Mouse (Mus musculus): ENCODE results near the gene Rps2. TPM values are rescaled to one million over a fixed set of nuclear protein-coding genes. Genes with fewer than 3 reads are reported as not detected.

Gene Rps2
- polyA plus RNA-seq, 1 experiment from 2014 or later, result 1,299 TPM

DNA sequence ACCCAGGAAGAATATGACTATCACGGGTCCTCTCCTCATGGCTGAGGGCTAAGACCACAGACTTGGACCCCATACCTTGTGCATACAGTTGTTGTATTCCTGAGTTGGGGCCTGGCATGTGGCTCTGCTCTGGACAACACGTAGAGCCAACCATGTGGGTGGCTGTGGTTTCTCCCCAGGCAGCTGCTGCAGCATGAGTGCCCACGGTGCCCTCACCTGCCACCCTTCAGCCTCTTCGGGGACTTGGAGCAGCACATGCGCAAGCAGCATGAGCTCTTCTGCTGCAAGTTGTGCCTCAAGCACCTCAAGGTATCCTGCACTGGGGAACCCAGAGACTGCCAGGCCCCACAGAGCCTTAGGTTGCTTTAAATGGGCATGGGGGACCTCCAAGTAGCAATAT is 41.0 kb upstream of the Rps2 start:
- H3K4me2 ChIP-seq (replicated peaks; ENCODE audit: low read depth, low read length), result no peak overlapping the region
- H3K4me3 ChIP-seq (ENCODE audit: low read depth, low read length), result no peak overlapping the region
- no peak for ATAC-seq (ENCODE audit: low FRiP score)
- WGBS, result 94% methylated on average over 5 of the region's 5 CpGs
- peaks cover 14% of the 10 kb centered on the region for H3K36me3 ChIP-seq (ENCODE audit: control insufficient read depth, insufficient read depth, low read length)
- no peak overlapping the region for H3K27ac ChIP-seq (ENCODE audit: low read depth, low read length)
- no peak for DNase-seq (ENCODE audit: low spot score)
- H3K27me3 ChIP-seq (ENCODE audit: control insufficient read depth, insufficient read depth, low read length), result no peaks in the 10 kb centered on the region
- no peak overlapping the region for H3K9ac ChIP-seq (ENCODE audit: low read depth, low read length)
- no peaks in the 10 kb centered on the region; the same call in 1 of the 2 replicates for H3K4me1 ChIP-seq (replicated peaks; ENCODE audit: control insufficient read depth, insufficient read depth, low read length)
- no peaks in the 10 kb centered on the region for H3K9me3 ChIP-seq (ENCODE audit: control insufficient read depth, low read length)

GRCm38 (mm10) chr17:24677500-24678080 is 40.3 kb upstream of the Rps2 start:
- no peak overlapping the region for H3K27ac ChIP-seq (ENCODE audit: low read depth, low read length)

DNA sequence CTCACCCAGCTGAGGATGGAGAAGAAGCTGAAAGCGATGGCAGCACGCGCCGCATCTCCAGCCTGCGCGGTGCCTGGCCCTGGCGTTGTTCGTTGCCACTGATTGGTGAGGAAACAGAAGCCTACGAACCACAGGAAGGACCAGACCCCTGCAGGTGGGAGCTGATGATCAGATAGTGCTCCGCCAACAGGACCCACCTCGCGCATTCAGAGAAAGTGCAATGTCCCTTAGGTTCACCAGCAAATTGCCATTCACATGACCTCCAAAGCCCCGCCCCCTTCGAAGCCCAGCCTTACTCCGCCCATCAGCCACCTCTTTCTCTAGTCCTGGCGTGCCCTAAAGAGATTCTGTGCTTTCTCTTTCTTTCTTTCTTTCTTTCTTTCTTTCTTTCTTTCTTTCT is 31.4 kb upstream of the Rps2 start:
- DNase-seq (ENCODE audit: low spot score) (peak; percentile 68), ATAC-seq (ENCODE audit: low FRiP score) (no peak)
- WGBS, result 26% methylated on average over 16 of the region's 16 CpGs
- Histone ChIP-seq H3K9me3 (ENCODE audit: control insufficient read depth, low read length) (no peaks in the 10 kb centered on the region), H3K36me3 (ENCODE audit: control insufficient read depth, insufficient read depth, low read length) (no peaks in the 10 kb centered on the region), H3K4me3 (ENCODE audit: low read depth, low read length) (no peak overlapping the region), H3K4me2 (replicated peaks; ENCODE audit: low read depth, low read length) (0 out of 2 replicates have a peak overlapping the region, but pooled peaks have one; percentile 5), H3K27me3 (ENCODE audit: control insufficient read depth, insufficient read depth, low read length) (peaks cover 36% of the 10 kb centered on the region), H3K27ac (ENCODE audit: low read depth, low read length) (no peak overlapping the region), H3K4me1 (replicated peaks; ENCODE audit: control insufficient read depth, insufficient read depth, low read length) (peaks cover 8% of the 10 kb centered on the region; the same call in 1 of the 2 replicates), H3K9ac (ENCODE audit: low read depth, low read length) (no peak overlapping the region)

More at GRCm38 (mm10) chr17:24677500-24678080, 40.3 kb upstream of the Rps2 start:
- no peak for DNase-seq (ENCODE audit: low spot score)
- H3K9me3 ChIP-seq (ENCODE audit: control insufficient read depth, low read length), result no peaks in the 10 kb centered on the region
- H3K27me3 ChIP-seq (ENCODE audit: control insufficient read depth, insufficient read depth, low read length), result no peaks in the 10 kb centered on the region
- ATAC-seq (ENCODE audit: low FRiP score), result no peak
- no peaks in the 10 kb centered on the region for H3K4me1 ChIP-seq (replicated peaks; ENCODE audit: control insufficient read depth, insufficient read depth, low read length)
- H3K36me3 ChIP-seq (ENCODE audit: control insufficient read depth, insufficient read depth, low read length), result peaks cover 14% of the 10 kb centered on the region
- H3K4me2 ChIP-seq (replicated peaks; ENCODE audit: low read depth, low read length), result no peak overlapping the region
- no peak overlapping the region for H3K4me3 ChIP-seq (ENCODE audit: low read depth, low read length)
- 95% methylated on average over 24 of the region's 24 CpGs for WGBS
- H3K9ac ChIP-seq (ENCODE audit: low read depth, low read length), result no peak overlapping the region

DNA sequence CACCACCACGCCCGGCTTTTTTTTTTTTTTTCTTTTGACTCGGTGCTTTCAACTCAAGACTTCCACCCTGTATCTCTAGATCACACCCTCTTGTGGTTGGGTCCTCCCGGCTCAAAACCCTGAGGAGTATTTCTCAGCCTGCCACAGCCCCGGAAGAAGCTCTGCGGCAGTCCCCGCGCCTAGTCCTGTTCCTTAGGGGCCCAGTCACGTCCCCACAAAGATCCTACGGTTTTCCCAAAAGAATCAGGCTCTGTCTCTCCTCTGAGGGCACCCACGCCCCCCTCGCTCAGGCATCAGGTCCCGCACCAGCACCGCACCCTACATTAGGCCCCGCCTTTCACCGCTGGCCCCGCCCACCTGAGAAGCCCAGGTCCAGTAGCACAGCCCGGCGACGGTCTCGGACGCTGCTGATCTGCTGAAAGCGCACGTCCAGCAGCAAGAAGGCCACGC is 30.7 kb upstream of the Rps2 start:
- H3K4me2 ChIP-seq (replicated peaks; ENCODE audit: low read depth, low read length), result peak overlapping the region; percentile 36
- peak; percentile 62 for DNase-seq (ENCODE audit: low spot score)
- peaks cover 36% of the 10 kb centered on the region for H3K27me3 ChIP-seq (ENCODE audit: control insufficient read depth, insufficient read depth, low read length)

GRCm38 (mm10) chr17:24687599-24687998 is 30.3 kb upstream of the Rps2 start:
- Histone ChIP-seq H3K4me1 (replicated peaks; ENCODE audit: control insufficient read depth, insufficient read depth, low read length) (peaks cover 8% of the 10 kb centered on the region; the same call in 1 of the 2 replicates), H3K27me3 (ENCODE audit: control insufficient read depth, insufficient read depth, low read length) (peaks cover 36% of the 10 kb centered on the region), H3K36me3 (ENCODE audit: control insufficient read depth, insufficient read depth, low read length) (no peaks in the 10 kb centered on the region), H3K4me2 (replicated peaks; ENCODE audit: low read depth, low read length) (peak overlapping the region; percentile 36), H3K9ac (ENCODE audit: low read depth, low read length) (0 out of 2 replicates have a peak overlapping the region, but pooled peaks have one; percentile 23), H3K4me3 (ENCODE audit: low read depth, low read length) (peak overlapping the region; percentile 27), H3K27ac (ENCODE audit: low read depth, low read length) (no peak overlapping the region), H3K9me3 (ENCODE audit: control insufficient read depth, low read length) (no peaks in the 10 kb centered on the region)
- ATAC-seq (ENCODE audit: low FRiP score), result no peak
- DNase-seq (ENCODE audit: low spot score), result no peak
- 20% methylated on average over 23 of the region's 23 CpGs for WGBS

More for the DNA sequence above, 30.7 kb upstream of the Rps2 start:
- no peak overlapping the region for H3K27ac ChIP-seq (ENCODE audit: low read depth, low read length)
- 2% methylated on average over 25 of the region's 25 CpGs for WGBS
- peak overlapping the region; percentile 27 for H3K4me3 ChIP-seq (ENCODE audit: low read depth, low read length)
- peak; percentile 37; the same call in 1 of the 2 replicates for ATAC-seq (ENCODE audit: low FRiP score)
- no peaks in the 10 kb centered on the region for H3K36me3 ChIP-seq (ENCODE audit: control insufficient read depth, insufficient read depth, low read length)
- H3K9ac ChIP-seq (ENCODE audit: low read depth, low read length), result 0 out of 2 replicates have a peak overlapping the region, but pooled peaks have one; percentile 23
- H3K4me1 ChIP-seq (replicated peaks; ENCODE audit: control insufficient read depth, insufficient read depth, low read length), result peaks cover 8% of the 10 kb centered on the region; the same call in 1 of the 2 replicates
- H3K9me3 ChIP-seq (ENCODE audit: control insufficient read depth, low read length), result no peaks in the 10 kb centered on the region

DNA sequence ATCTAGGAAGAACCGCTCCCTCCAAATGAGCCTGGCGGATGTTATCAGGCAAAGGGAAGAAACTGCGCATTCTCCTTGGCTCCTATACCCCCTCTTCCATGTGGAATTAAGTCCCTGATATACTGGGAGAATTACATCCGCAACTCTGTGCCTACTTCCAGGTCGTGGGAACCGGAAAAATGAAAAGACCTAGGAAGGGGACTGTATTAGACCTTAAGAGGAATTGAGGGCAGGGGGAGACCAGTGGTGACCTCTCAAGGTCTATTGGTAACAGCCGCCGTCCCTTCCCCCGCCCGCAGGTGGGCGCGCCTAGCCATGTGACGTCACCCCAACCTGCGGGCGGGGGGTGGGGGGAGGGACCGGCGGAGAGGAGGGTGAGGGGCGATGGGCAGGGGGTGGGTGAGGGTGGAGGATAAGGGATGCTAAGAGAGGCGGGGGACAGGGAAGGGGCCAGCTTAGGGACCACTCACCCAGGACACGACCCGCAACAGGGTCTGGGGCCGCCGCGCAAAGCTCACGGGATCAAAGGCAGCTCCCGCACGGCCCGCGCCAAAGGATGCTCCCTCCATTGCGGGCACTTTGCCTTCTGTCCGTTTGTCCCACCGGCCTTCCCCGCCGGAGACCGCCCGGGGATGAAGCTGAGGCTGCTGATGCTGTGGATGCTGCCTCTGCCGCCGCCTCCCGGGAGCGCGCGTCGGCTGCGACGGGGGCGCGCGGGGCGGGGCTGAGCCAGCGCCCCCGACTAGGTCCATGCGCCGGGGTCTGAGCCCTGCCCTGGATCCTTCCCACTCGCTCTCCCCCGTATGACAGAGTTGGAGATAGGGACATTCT is 28.4 kb upstream of the Rps2 start, which contains the start of gene Syngr3:
Syngr3 (minus strand) TSS at position 705 of the 831 bp plus-strand sequence.
- peaks cover 8% of the 10 kb centered on the region; the same call in 1 of the 2 replicates for H3K4me1 ChIP-seq (replicated peaks; ENCODE audit: control insufficient read depth, insufficient read depth, low read length)
- peak within 1 kb of the TSS; percentile 85 for H3K4me2 ChIP-seq (replicated peaks; ENCODE audit: low read depth, low read length)
- no peak within 1 kb of the TSS; the same call in 1 of the 2 replicates for H3K27ac ChIP-seq (ENCODE audit: low read depth, low read length)
- ATAC-seq (ENCODE audit: low FRiP score) (peak; percentile 31; the same call in 1 of the 2 replicates), DNase-seq (ENCODE audit: low spot score) (peak; percentile 68)
- under 1% methylated on average over 52 of the region's 55 CpGs for WGBS
- no peaks in the 10 kb centered on the region for H3K9me3 ChIP-seq (ENCODE audit: control insufficient read depth, low read length)
- no peaks in the 10 kb centered on the region for H3K36me3 ChIP-seq (ENCODE audit: control insufficient read depth, insufficient read depth, low read length)
- peak within 1 kb of the TSS; percentile 71 for H3K9ac ChIP-seq (ENCODE audit: low read depth, low read length)
- H3K4me3 ChIP-seq (ENCODE audit: low read depth, low read length), result peak within 1 kb of the TSS; percentile 68
- peaks cover 36% of the 10 kb centered on the region for H3K27me3 ChIP-seq (ENCODE audit: control insufficient read depth, insufficient read depth, low read length)

DNA sequence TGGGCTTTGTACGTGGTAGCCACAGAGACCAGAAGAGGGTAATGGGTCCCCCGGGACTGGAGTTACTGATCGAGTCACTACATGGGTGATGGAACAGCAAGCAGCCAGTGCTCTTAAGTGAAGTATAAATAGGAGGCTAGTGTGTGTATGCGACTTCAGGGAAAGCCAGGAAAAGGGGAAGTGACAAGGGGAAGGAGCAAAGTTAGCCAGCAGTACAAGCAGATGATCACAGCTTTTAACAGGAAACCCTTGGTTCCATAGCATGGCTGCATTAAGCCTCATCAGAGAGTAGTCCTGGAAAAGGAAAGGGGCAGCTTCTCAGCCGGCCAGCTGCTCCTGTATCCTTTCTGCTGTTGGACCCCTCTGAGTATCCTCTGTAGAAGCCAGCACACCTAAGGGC is 25.5 kb upstream of the Rps2 start:
- DNase-seq (ENCODE audit: low spot score), result no peak
- Histone ChIP-seq H3K36me3 (ENCODE audit: control insufficient read depth, insufficient read depth, low read length) (no peaks in the 10 kb centered on the region), H3K4me1 (replicated peaks; ENCODE audit: control insufficient read depth, insufficient read depth, low read length) (peaks cover 4% of the 10 kb centered on the region), H3K4me3 (ENCODE audit: low read depth, low read length) (no peak overlapping the region), H3K4me2 (replicated peaks; ENCODE audit: low read depth, low read length) (no peak overlapping the region), H3K9me3 (ENCODE audit: control insufficient read depth, low read length) (no peaks in the 10 kb centered on the region), H3K27ac (ENCODE audit: low read depth, low read length) (no peak overlapping the region), H3K9ac (ENCODE audit: low read depth, low read length) (no peak overlapping the region), H3K27me3 (ENCODE audit: control insufficient read depth, insufficient read depth, low read length) (peaks cover 34% of the 10 kb centered on the region)
- 89% methylated on average over 5 of the region's 5 CpGs for WGBS
- ATAC-seq (ENCODE audit: low FRiP score), result no peak

DNA sequence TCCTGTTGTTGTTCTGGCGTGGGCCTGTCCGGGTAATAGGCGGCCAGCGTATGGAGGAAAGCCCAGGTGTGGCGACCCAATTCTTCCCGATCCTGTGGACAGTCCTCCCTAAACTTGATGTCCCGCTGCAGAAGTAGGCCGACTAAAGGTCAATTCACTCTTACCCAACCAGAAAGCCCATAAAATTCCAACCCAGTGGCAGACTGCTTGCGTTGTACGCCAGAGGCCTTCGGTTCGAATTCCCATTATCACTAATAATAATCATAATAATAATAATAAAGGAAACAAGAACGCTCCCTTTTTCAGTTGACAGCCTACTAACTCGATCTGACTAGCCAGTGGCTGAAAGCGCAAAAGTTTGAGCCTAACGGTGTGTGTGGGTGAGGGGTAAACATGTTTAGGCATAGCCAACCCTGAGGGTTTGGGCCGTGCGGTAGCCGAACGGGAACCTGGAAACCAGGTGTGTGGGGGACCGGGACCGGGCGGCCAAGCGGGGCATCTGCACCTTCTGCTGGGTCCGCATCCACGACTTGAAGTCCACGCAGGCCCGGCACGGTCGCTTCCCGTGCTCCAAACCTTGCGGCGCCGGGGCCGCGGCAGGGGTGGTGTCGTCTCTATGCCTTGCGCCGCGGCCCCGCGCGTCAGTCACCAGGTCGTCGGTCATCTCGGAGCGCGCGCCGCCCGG is 22.4 kb upstream of the Rps2 start:
- H3K4me3 ChIP-seq (ENCODE audit: low read depth, low read length), result peak overlapping the region; percentile 88
- no peaks in the 10 kb centered on the region; the same call in 1 of the 2 replicates for H3K4me1 ChIP-seq (replicated peaks; ENCODE audit: control insufficient read depth, insufficient read depth, low read length)
- peak overlapping the region; percentile 80 for H3K4me2 ChIP-seq (replicated peaks; ENCODE audit: low read depth, low read length)
- H3K27ac ChIP-seq (ENCODE audit: low read depth, low read length), result peak overlapping the region; percentile 83
- H3K36me3 ChIP-seq (ENCODE audit: control insufficient read depth, insufficient read depth, low read length), result no peaks in the 10 kb centered on the region; the same call in 1 of the 2 replicates
- WGBS, result 7% methylated on average over 50 of the region's 51 CpGs
- peaks cover 4% of the 10 kb centered on the region; the same call in 1 of the 2 replicates for H3K27me3 ChIP-seq (ENCODE audit: control insufficient read depth, insufficient read depth, low read length)
- ATAC-seq (ENCODE audit: low FRiP score) (peak; percentile 48), DNase-seq (ENCODE audit: low spot score) (no peak)
- no peaks in the 10 kb centered on the region for H3K9me3 ChIP-seq (ENCODE audit: control insufficient read depth, low read length)
- peak overlapping the region; percentile 89 for H3K9ac ChIP-seq (ENCODE audit: low read depth, low read length)
